Mouse (Mus musculus) midbrain, embryonic 13.5 days (tissue): Measurements from ENCODE around the gene Tyw5. TPM values are rescaled to one million over a fixed set of nuclear protein-coding genes. Genes with fewer than 3 reads are reported as not detected.

Experiments
- ATAC-seq: fragments of 200-750 bp; cut with Nextera tagmentation; 2 replicates; pipeline ENCODE4 v1.8.0; 2017; ENCODE audit warnings: mild to moderate bottlenecking, moderate TSS enrichment, moderate library complexity
- H3K27ac ChIP-seq: fragments of 300-500 bp; sonication (generic); 2 replicates; pipeline ENCODE4 v1.5.1; 2015; ENCODE audit warnings: inconsistent platforms, mild to moderate bottlenecking, moderate library complexity
- H3K27me3 ChIP-seq: fragments of 300-500 bp; sonication (generic); 2 replicates; pipeline ENCODE4 v1.6.1; 2015; ENCODE audit warnings: mild to moderate bottlenecking, inconsistent platforms
- H3K36me3 ChIP-seq: fragments of 300-500 bp; sonication (generic); 2 replicates; pipeline ENCODE4 v1.6.1; 2015; ENCODE audit warnings: mild to moderate bottlenecking, inconsistent platforms
- H3K4me1 ChIP-seq: fragments of 300-500 bp; sonication (generic); replicated peaks from 2 replicates; pipeline ENCODE4 v1.6.1; 2015; ENCODE audit warnings: inconsistent platforms
- H3K4me2 ChIP-seq: fragments of 300-500 bp; sonication (generic); replicated peaks from 2 replicates; pipeline ENCODE4 v1.6.1; 2015; ENCODE audit warnings: moderate library complexity, mild to moderate bottlenecking, inconsistent platforms
- H3K4me3 ChIP-seq: fragments of 300-500 bp; sonication (generic); replicated peaks from 2 replicates; pipeline ENCODE4 v1.5.1; 2015; ENCODE audit warnings: mild to moderate bottlenecking, inconsistent platforms
- H3K9ac ChIP-seq: fragments of 300-500 bp; sonication (generic); replicated peaks from 2 replicates; pipeline ENCODE4 v1.6.1; 2015; ENCODE audit warnings: mild to moderate bottlenecking, inconsistent platforms
- H3K9me3 ChIP-seq: fragments of 300-500 bp; sonication (generic); 2 replicates; pipeline ENCODE4 v1.6.1; 2016; ENCODE audit warnings: mild to moderate bottlenecking, inconsistent platforms
- WGBS: fragments of 180-500 bp; shearing (Covaris S2); methylation state at CpG from one replicate; pipeline ENCODE4 v1.1.7; 2015; 5-methylcytosine and 5-hydroxymethylcytosine counted together
- polyA plus RNA-seq: library from polyadenylated mRNA; unstranded; fragments of >200 nt; fragmentation: Nextera tagmentation; extraction: Ambion mirVana; gene quantifications from 2 replicates; pipeline ENCODE4 v1.2.1, GENCODE M21; 2015

Tyw5 gene
- polyA plus RNA-seq, 1 experiment from 2014 or later, result 20.1 TPM

DNA sequence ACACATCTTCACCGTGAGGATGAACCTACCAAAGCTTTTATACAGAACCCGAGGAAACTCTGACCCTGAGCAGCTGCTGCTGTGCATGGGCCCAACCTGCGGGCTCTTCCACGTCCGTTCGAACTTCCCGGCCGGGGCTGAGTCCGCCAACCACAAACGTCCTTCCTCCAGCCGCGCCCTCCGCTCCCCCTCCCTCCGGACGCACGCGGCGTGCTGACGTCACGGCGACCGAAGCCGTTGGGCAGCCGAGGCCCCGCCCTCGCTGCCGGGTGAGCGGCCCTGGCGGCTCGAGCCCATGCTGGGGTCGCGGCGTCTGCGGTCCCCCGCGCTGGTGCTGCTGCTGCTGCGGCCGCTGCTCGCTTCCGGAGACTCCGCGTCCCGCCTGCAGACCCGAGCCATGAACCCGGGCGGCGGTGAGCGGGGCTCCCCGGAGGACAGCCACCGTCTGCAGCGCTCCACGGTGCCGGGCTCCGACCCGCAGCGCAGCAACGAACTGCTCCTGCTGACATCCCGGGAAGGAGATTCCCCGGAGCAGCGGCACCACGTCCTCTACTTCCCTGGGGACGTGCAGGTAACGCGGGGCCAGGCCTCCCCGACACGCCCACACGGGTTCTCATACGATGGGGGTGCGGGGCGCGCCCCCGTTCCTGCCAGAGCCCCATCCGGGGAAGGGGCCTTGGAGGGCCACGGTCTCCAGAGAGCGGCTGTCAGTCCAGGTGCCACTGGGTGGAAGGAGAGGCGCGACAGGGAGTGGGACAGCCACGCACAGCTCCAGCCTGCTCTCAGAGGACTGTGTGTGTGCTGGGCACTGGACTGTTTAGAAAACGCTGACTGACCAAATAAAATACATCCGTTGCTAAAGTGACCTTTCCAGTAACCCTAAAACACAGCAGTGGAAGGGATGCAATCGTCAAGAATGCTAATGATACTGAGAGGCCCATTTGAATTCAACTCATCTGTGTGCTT is 29.2 kb downstream of the Tyw5 start, which contains the start of gene 1700066M21Rik:
Gene 1700066M21Rik (plus strand): TSS at position 245 of the 966 bp plus-strand sequence.
- Histone ChIP-seq H3K4me1 (peaks cover 14% of the 10 kb centered on the region), H3K9me3 (no peaks in the 10 kb centered on the region), H3K4me3 (peak within 1 kb of the TSS; percentile 90), H3K9ac (peak within 1 kb of the TSS; percentile 95), H3K4me2 (peak within 1 kb of the TSS; percentile 78), H3K27ac (peak within 1 kb of the TSS; percentile 88), H3K27me3 (no peaks in the 10 kb centered on the region), H3K36me3 (no peaks in the 10 kb centered on the region)
- peak; percentile 98 for ATAC-seq
- WGBS, result under 1% methylated on average over 70 of the region's 81 CpGs

DNA sequence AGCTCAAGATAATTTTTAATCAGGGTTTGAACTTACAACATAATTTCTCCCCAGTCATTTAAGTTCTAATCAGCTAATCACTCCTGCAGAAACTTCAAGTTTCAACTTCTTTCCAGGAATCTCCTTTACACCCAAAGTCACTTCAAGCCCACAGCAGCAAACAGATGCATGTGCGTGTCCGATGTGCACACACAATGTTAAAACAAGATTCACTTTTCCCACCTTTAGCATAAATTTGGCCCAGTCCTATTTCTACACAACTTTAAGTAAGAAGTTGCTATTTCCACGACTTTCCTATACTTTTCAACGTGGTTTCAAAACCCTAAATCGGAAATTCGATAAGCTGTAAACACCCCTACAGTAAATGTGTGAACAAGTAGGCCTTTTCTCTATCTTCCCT is 30.1 kb downstream of the Tyw5 start:
- Histone ChIP-seq H3K27ac (no peak overlapping the region), H3K4me2 (peak overlapping the region; percentile 78), H3K4me3 (peak overlapping the region; percentile 90), H3K27me3 (no peaks in the 10 kb centered on the region), H3K36me3 (no peaks in the 10 kb centered on the region), H3K4me1 (peaks cover 14% of the 10 kb centered on the region), H3K9me3 (no peaks in the 10 kb centered on the region), H3K9ac (no peak overlapping the region)
- ATAC-seq, result no peak
- 72% methylated on average over 6 of the region's 6 CpGs for WGBS

DNA sequence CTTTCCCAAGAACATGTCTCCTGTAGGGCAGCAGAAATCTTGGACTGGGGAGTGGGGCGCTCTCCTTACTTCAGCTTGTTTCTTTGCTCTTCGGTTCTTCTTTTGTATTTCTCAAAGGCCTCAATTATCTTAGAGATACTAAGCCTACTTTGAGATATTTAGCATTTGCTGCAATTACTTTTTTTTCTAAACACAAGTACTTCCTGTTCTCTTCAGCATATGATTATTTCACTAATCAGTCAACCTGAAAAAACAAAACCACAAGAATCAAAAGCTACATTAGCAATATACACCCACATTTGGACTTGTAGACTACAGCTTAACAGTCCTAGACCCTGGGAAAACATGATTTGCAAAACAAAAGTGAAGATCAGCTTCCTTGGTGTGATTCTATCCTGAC is 31.6 kb downstream of the Tyw5 start:
- H3K27ac ChIP-seq, result no peak overlapping the region
- H3K4me2 ChIP-seq, result no peak overlapping the region
- H3K36me3 ChIP-seq, result no peaks in the 10 kb centered on the region
- 92% methylated on average over 2 of the region's 2 CpGs for WGBS
- no peaks in the 10 kb centered on the region for H3K9me3 ChIP-seq
- ATAC-seq, result no peak
- H3K27me3 ChIP-seq, result no peaks in the 10 kb centered on the region
- H3K4me3 ChIP-seq, result no peak overlapping the region
- H3K9ac ChIP-seq, result no peak overlapping the region
- peaks cover 14% of the 10 kb centered on the region for H3K4me1 ChIP-seq

DNA sequence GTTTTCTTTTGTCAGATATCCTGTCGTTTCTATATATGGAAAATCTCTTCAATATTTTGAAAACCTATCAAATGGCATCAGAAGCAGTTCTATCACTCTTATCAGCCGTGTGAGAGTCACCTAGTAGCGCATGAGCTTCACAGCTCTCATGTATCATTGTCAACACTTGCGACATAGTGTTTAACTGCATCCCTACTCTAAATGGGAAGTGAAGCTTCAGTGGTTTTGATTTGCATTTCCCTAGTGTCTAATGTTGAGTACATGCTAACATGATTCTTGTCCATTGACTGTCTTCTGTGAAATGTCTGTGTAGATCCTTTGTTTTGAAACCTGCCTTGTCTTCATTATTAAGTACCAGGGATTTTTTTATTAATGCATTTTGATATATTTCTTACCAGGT is 36.5 kb downstream of the Tyw5 start:
- H3K9me3 ChIP-seq, result no peaks in the 10 kb centered on the region
- WGBS, result 88% methylated on average over 4 of the region's 4 CpGs
- ATAC-seq, result no peak
- H3K4me2 ChIP-seq, result no peak overlapping the region
- H3K9ac ChIP-seq, result no peak overlapping the region
- no peak overlapping the region for H3K27ac ChIP-seq
- no peaks in the 10 kb centered on the region for H3K27me3 ChIP-seq
- no peaks in the 10 kb centered on the region for H3K36me3 ChIP-seq
- H3K4me3 ChIP-seq, result no peak overlapping the region
- H3K4me1 ChIP-seq, result no peaks in the 10 kb centered on the region

DNA sequence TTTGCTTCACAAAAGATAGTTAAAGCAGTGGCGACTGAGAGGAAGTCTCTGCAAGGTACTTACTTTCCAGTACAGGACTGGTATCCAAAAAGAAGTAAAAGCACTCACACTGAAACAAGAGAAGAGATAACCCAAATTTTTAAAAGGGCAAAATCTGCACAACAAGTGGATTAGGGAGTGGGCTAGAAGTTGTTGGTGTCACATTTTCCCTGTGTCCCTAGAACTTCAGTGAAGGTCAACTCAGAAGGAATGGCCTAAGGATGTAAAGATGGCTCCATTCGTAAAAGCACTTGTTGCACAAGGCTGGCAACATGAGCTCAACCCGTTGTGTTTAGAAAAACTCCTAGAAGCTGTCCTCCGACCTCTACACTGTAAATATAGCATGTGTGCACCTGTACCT is 37.8 kb downstream of the Tyw5 start:
- H3K36me3 ChIP-seq, result no peaks in the 10 kb centered on the region
- H3K4me3 ChIP-seq, result no peak overlapping the region
- no peak overlapping the region for H3K27ac ChIP-seq
- no peak for ATAC-seq
- H3K4me2 ChIP-seq, result no peak overlapping the region
- no peaks in the 10 kb centered on the region for H3K9me3 ChIP-seq
- H3K9ac ChIP-seq, result no peak overlapping the region
- WGBS, result 89% methylated on average over 4 of the region's 4 CpGs
- H3K4me1 ChIP-seq, result no peaks in the 10 kb centered on the region
- no peaks in the 10 kb centered on the region for H3K27me3 ChIP-seq

DNA sequence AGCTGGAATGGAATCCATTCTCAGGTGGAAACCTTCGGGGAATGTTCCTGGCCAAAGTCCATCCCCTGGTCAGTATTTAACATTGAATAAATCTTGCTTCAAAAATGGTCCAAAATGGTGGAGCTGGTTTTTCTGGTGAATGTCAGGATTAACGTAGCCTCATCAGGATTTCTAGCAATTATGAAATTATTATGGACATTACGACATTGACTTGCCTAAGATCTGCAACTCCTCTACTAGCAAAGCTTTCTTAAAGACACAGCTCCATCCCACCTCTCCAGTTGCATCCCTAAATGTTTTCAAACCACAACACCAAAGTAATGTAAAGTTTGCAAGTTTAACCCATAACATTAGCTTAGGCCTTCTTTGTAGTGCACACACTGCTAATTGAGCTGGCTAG is 39.5 kb downstream of the Tyw5 start:
- no peak overlapping the region for H3K27ac ChIP-seq
- no peak overlapping the region for H3K9ac ChIP-seq
- H3K27me3 ChIP-seq, result no peaks in the 10 kb centered on the region
- H3K4me3 ChIP-seq, result no peak overlapping the region
- H3K4me1 ChIP-seq, result no peaks in the 10 kb centered on the region
- no peak for ATAC-seq
- H3K4me2 ChIP-seq, result no peak overlapping the region
- no peaks in the 10 kb centered on the region for H3K36me3 ChIP-seq
- 92% methylated on average over 3 of the region's 3 CpGs for WGBS
- H3K9me3 ChIP-seq, result no peaks in the 10 kb centered on the region

DNA sequence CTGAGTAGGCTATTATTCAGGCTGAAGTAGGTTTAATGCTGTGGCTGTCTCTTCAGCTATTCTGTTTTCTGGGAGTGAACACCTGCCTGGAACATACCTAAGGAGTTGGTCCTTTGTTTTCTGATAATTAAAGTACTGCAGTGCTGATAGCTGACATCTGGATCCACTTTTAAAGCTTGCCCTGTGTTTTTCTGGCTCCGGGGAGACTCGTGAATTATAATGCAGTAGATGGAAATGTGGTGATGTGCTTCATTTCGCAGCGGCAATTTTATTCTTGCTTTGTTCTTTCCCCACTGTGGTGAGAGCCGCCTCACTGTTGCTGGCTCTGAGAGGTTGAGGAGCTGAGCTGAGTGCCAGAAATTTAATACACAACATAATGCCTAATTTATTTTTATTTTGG is 48.4 kb downstream of the Tyw5 start:
- WGBS, result 71% methylated on average over 5 of the region's 5 CpGs
- Histone ChIP-seq H3K4me3 (no peak overlapping the region), H3K9ac (no peak overlapping the region), H3K9me3 (no peaks in the 10 kb centered on the region), H3K4me1 (no peaks in the 10 kb centered on the region), H3K27me3 (no peaks in the 10 kb centered on the region), H3K36me3 (no peaks in the 10 kb centered on the region), H3K27ac (no peak overlapping the region), H3K4me2 (no peak overlapping the region)
- ATAC-seq, result no peak

DNA sequence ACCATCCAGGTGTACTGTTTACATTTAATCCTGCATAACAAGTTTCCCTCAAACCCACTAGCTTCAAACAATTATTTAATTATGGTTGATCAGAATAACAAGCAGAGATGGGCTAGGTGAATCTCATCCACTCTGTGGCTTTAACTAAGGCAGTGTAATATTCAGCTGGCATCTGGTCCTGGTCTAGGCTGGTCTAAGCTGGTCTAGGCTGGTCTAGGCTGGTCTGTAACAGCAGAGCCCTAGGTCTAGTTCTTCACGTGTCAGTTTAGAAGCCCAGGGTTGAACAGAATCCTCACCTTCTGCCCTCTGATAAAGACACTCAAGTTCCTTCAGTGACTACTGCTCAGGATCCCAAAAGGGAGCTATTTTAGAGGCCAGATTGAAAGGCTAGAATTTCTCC is 55.0 kb downstream of the Tyw5 start:
- Histone ChIP-seq H3K4me2 (no peak overlapping the region), H3K36me3 (no peaks in the 10 kb centered on the region), H3K9me3 (no peaks in the 10 kb centered on the region), H3K4me3 (no peak overlapping the region), H3K9ac (no peak overlapping the region), H3K27me3 (no peaks in the 10 kb centered on the region), H3K4me1 (no peaks in the 10 kb centered on the region), H3K27ac (no peak overlapping the region)
- no peak for ATAC-seq
- 73% methylated on average over 1 of the region's 1 CpGs for WGBS

DNA sequence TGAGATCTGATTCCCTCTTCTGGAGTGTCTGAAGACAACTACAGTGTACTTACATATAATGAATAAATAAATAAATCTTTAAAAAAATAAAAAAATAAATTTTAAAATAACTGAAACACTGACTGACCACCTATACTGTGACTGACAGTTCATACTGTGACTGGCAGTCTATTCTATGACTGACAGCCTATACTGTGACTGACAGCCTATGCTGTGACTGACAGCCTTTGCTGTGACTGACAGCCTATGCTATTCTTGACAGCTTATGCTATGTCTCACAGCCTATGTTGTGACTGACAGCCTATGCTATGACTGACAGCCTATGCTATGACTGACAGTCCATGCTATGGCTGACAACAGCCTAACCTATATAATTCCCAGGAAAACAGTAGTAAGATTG is 59.4 kb downstream of the Tyw5 start:
- no peak for ATAC-seq
- no peaks in the 10 kb centered on the region for H3K36me3 ChIP-seq
- no peak overlapping the region for H3K4me3 ChIP-seq

DNA sequence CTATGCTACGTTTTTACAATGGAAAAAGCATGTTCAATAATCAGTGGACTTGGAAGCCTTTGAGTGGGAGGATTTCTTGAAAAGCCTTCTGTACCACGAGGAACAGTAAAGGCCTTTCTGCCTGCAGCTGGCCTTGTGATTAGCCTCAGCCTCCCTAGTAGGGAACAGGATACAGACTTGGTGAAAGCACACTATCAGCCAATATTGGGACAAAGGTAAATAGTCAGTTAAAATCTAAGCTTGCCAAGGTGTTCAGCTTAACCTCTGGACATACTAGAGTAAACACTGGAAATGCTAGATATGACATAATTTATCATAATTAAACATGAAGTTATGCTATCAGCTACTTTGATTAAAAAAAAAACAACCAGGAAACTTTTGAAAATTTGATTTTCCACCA is 65.7 kb downstream of the Tyw5 start:
- WGBS, result 4% methylated on average over 2 of the region's 2 CpGs
- no peak overlapping the region for H3K27ac ChIP-seq
- no peaks in the 10 kb centered on the region for H3K36me3 ChIP-seq
- H3K9ac ChIP-seq, result no peak overlapping the region
- no peaks in the 10 kb centered on the region; the same call in 1 of the 2 replicates for H3K4me1 ChIP-seq
- ATAC-seq, result no peak
- no peak overlapping the region for H3K4me3 ChIP-seq
- no peak overlapping the region for H3K4me2 ChIP-seq
- no peaks in the 10 kb centered on the region for H3K9me3 ChIP-seq
- peaks cover 4% of the 10 kb centered on the region; the same call in 1 of the 2 replicates for H3K27me3 ChIP-seq

More for the DNA sequence above, 59.4 kb downstream of the Tyw5 start:
- H3K27ac ChIP-seq, result no peak overlapping the region
- H3K9ac ChIP-seq, result no peak overlapping the region
- H3K9me3 ChIP-seq, result no peaks in the 10 kb centered on the region
- no peaks in the 10 kb centered on the region; the same call in 1 of the 2 replicates for H3K4me1 ChIP-seq
- no peak overlapping the region for H3K4me2 ChIP-seq
- no peaks in the 10 kb centered on the region for H3K27me3 ChIP-seq

DNA sequence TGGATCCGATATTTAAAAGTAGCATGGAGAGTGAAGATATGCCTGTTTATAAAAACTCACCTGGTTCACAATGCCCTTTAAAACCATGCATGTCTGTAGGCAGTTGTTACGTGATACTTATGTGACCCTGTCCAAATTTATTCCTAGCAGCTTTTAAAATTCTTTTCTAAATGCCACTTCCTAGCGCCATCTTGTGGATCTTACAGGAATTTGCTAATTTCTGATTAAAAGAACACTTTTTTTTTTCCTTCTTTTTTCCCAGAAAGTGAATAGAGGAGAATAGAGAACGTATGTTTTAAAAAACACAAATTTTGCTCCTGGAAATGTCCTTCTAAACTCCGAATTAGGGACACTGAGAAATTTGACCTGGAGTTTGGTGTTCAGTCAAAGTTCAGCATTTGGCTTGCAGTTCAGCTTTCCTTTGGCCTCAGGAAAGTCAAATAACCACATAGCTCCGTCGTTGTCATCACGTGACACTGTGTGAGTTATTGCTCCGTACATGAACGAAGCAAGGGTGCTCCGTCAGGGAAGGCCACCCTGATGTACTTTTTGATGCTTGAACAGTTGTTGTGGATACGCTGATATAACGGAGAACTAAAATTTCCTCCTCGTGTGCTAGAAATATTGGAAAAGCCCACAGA is 67.6 kb downstream of the Tyw5 start:
- H3K27me3 ChIP-seq, result peaks cover 4% of the 10 kb centered on the region; the same call in 1 of the 2 replicates
- H3K4me3 ChIP-seq, result no peak overlapping the region
- no peak overlapping the region for H3K27ac ChIP-seq
- H3K4me1 ChIP-seq, result no peaks in the 10 kb centered on the region; the same call in 1 of the 2 replicates
- H3K9ac ChIP-seq, result no peak overlapping the region
- no peak overlapping the region for H3K4me2 ChIP-seq
- no peaks in the 10 kb centered on the region for H3K9me3 ChIP-seq
- ATAC-seq, result no peak
- H3K36me3 ChIP-seq, result no peaks in the 10 kb centered on the region
- 58% methylated on average over 14 of the region's 14 CpGs for WGBS
